Mouse (Mus musculus): ENCODE measurements around the gene Slc25a1.

DNA sequence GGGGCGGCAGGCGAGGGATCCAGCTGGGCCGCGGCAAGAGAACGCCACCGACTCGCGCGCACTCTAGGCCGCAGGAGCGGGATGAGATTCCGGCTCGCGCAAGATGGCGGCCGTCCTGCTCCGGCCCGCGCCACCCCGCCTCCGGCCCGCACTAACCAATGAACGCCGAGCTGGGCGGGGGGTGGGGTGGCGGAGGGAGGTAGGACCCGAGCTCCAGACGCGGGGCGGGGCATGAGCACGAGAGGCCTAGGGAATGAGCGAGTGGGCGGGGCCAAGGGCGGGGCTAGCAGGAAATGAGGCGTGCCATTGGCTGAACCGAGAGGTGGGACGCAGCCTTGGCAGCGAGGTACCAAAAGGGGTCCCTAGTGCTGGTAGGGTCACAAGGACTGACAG, 36.5 kb downstream of the Slc25a1 start, which contains the start of gene Gm20518:
- TF ChIP-seq GATA1 (IDR thresholded peaks at IDR 0.05; ENCODE audit: low read length) (no peak), TAL1 (IDR thresholded peaks at IDR 0.05; ENCODE audit: low read length) (no peak)

All from erythroblast, embryonic 14.5 days (primary cell).